Mouse (Mus musculus) hindbrain, embryonic 11.5 days (tissue): Measurements from ENCODE around the gene Arel1. TPM values are rescaled to one million over a fixed set of nuclear protein-coding genes. Genes with fewer than 3 reads are reported as not detected.

Experiments used
- ATAC-seq: fragments of 200-750 bp; cut with Nextera tagmentation; 2 replicates; pipeline ENCODE4 v1.8.0; 2017; ENCODE audit warnings: mild to moderate bottlenecking, moderate TSS enrichment, moderate library complexity; ENCODE audit not compliant: low FRiP score
- DNase-seq: peaks from one replicate; pipeline ENCODE4 v3.0.0-alpha.2; 2015; ENCODE audit warnings: low spot score
- H3K27ac ChIP-seq: fragments of 300-500 bp; sonication (generic); 2 replicates; pipeline ENCODE4 v1.5.1; 2014; ENCODE audit warnings: mild to moderate bottlenecking, low read depth, low read length
- H3K27me3 ChIP-seq: fragments of 300-500 bp; sonication (generic); 2 replicates; pipeline ENCODE4 v1.6.1; 2014; ENCODE audit warnings: mild to moderate bottlenecking, low read length, moderate library complexity, mixed read lengths; ENCODE audit not compliant: control insufficient read depth, insufficient read depth
- H3K36me3 ChIP-seq: fragments of 300-500 bp; sonication (generic); 2 replicates; pipeline ENCODE4 v1.6.1; 2014; ENCODE audit warnings: mild to moderate bottlenecking, low read length, moderate library complexity, mixed read lengths; ENCODE audit not compliant: control insufficient read depth, insufficient read depth
- H3K4me1 ChIP-seq: fragments of 300-500 bp; sonication (generic); replicated peaks from 2 replicates; pipeline ENCODE4 v1.6.1; 2014; ENCODE audit warnings: low read length, mixed read lengths; ENCODE audit not compliant: control insufficient read depth, insufficient read depth
- H3K4me2 ChIP-seq: fragments of 300-500 bp; sonication (generic); replicated peaks from 2 replicates; pipeline ENCODE4 v1.6.1; 2014; ENCODE audit warnings: mild to moderate bottlenecking, low read depth, low read length
- H3K4me3 ChIP-seq: fragments of 300-500 bp; sonication (generic); 2 replicates; pipeline ENCODE4 v1.5.1; 2014; ENCODE audit warnings: low read depth, low read length
- H3K9ac ChIP-seq: fragments of 300-500 bp; sonication (generic); 2 replicates; pipeline ENCODE4 v1.6.1; 2014; ENCODE audit warnings: low read depth, low read length
- H3K9me3 ChIP-seq: fragments of 300-500 bp; sonication (generic); 2 replicates; pipeline ENCODE4 v1.6.1; 2016; ENCODE audit warnings: low read length; ENCODE audit not compliant: control insufficient read depth
- WGBS: fragments of 180-500 bp; shearing (Covaris S2); extraction: QIAGEN DNeasy Blood & Tissue Kit; methylation state at CpG from one replicate; pipeline ENCODE4 v1.1.7; 2014; 5-methylcytosine and 5-hydroxymethylcytosine counted together
- polyA plus RNA-seq: library from polyadenylated mRNA; unstranded; fragments of >200 nt; fragmentation: Nextera tagmentation; extraction: Ambion mirVana; gene quantifications from 2 replicates; pipeline ENCODE4 v1.2.1, GENCODE M21; 2014

Gene Arel1
- polyA plus RNA-seq, 1 experiment from 2014 or later = 21.8 TPM

- no peaks in the 10 kb centered on the region for H3K4me1 ChIP-seq
- H3K27ac ChIP-seq = no peak overlapping the region
- no peaks in the 10 kb centered on the region for H3K36me3 ChIP-seq
- 85% methylated on average over 7 of the region's 7 CpGs for WGBS
- H3K4me3 ChIP-seq = no peak overlapping the region
- H3K9ac ChIP-seq = no peak overlapping the region
- no peak overlapping the region for H3K4me2 ChIP-seq
- no peaks in the 10 kb centered on the region for H3K27me3 ChIP-seq
- ATAC-seq = no peak
- DNase-seq = no peak
- H3K9me3 ChIP-seq = no peaks in the 10 kb centered on the region
Observed at GRCm38 (mm10) chr12:84900317-84900716, 70.4 kb downstream of the Arel1 start.

- Histone ChIP-seq H3K27ac (no peak overlapping the region), H3K4me2 (no peak overlapping the region), H3K9ac (no peak overlapping the region), H3K27me3 (no peaks in the 10 kb centered on the region), H3K4me3 (no peak overlapping the region), H3K4me1 (no peaks in the 10 kb centered on the region), H3K9me3 (no peaks in the 10 kb centered on the region), H3K36me3 (no peaks in the 10 kb centered on the region)
- 79% methylated on average over 5 of the region's 5 CpGs for WGBS
- ATAC-seq (no peak), DNase-seq (no peak)
Observed at GRCm38 (mm10) chr12:84897322-84897721, 73.4 kb downstream of the Arel1 start.

- H3K27ac ChIP-seq = no peak overlapping the region
- DNase-seq = no peak
- H3K9ac ChIP-seq = no peak overlapping the region
- no peaks in the 10 kb centered on the region for H3K27me3 ChIP-seq
- H3K9me3 ChIP-seq = no peaks in the 10 kb centered on the region
- ATAC-seq = no peak
- 76% methylated on average over 6 of the region's 6 CpGs for WGBS
- H3K4me1 ChIP-seq = no peaks in the 10 kb centered on the region
- no peaks in the 10 kb centered on the region for H3K36me3 ChIP-seq
- H3K4me3 ChIP-seq = no peak overlapping the region
- H3K4me2 ChIP-seq = no peak overlapping the region
Observed at GRCm38 (mm10) chr12:84896235-84896634, 74.5 kb downstream of the Arel1 start.

GRCm38 (mm10) chr12:84893648-84894628 is 76.8 kb downstream of the Arel1 start:
- DNase-seq (no peak), ATAC-seq (no peak)
- Histone ChIP-seq H3K4me1 (no peaks in the 10 kb centered on the region), H3K4me2 (no peak overlapping the region), H3K4me3 (no peak overlapping the region), H3K9me3 (no peaks in the 10 kb centered on the region), H3K27ac (no peak overlapping the region), H3K27me3 (no peaks in the 10 kb centered on the region), H3K9ac (no peak overlapping the region), H3K36me3 (no peaks in the 10 kb centered on the region)
- WGBS = 58% methylated on average over 9 of the region's 9 CpGs

GRCm38 (mm10) chr12:84890289-84890688 is 80.4 kb downstream of the Arel1 start:
- Histone ChIP-seq H3K9me3 (no peaks in the 10 kb centered on the region), H3K36me3 (no peaks in the 10 kb centered on the region), H3K27me3 (no peaks in the 10 kb centered on the region), H3K4me2 (no peak overlapping the region), H3K4me1 (no peaks in the 10 kb centered on the region), H3K9ac (no peak overlapping the region), H3K27ac (no peak overlapping the region), H3K4me3 (no peak overlapping the region)
- ATAC-seq (no peak), DNase-seq (no peak)
- WGBS = 71% methylated on average over 15 of the region's 15 CpGs

GRCm38 (mm10) chr12:84885107-84885876 is 85.4 kb downstream of the Arel1 start:
- no peaks in the 10 kb centered on the region for H3K27me3 ChIP-seq
- ATAC-seq (no peak), DNase-seq (no peak)
- H3K36me3 ChIP-seq = no peaks in the 10 kb centered on the region
- H3K4me1 ChIP-seq = no peaks in the 10 kb centered on the region
- no peak overlapping the region for H3K27ac ChIP-seq
- no peak overlapping the region for H3K4me3 ChIP-seq
- no peak overlapping the region for H3K9ac ChIP-seq
- H3K4me2 ChIP-seq = no peak overlapping the region
- 73% methylated on average over 11 of the region's 11 CpGs for WGBS
- H3K9me3 ChIP-seq = no peaks in the 10 kb centered on the region

GRCm38 (mm10) chr12:84884423-84885076 is 86.2 kb downstream of the Arel1 start:
- 89% methylated on average over 7 of the region's 7 CpGs for WGBS
- Histone ChIP-seq H3K36me3 (no peaks in the 10 kb centered on the region), H3K9ac (no peak overlapping the region), H3K27me3 (no peaks in the 10 kb centered on the region), H3K4me2 (no peak overlapping the region), H3K27ac (no peak overlapping the region), H3K4me3 (no peak overlapping the region), H3K4me1 (no peaks in the 10 kb centered on the region), H3K9me3 (no peaks in the 10 kb centered on the region)
- DNase-seq (peak; percentile 4), ATAC-seq (no peak)

- Histone ChIP-seq H3K27me3 (no peaks in the 10 kb centered on the region; the same call in 1 of the 2 replicates), H3K4me1 (no peaks in the 10 kb centered on the region), H3K9ac (no peak overlapping the region), H3K36me3 (no peaks in the 10 kb centered on the region), H3K9me3 (no peaks in the 10 kb centered on the region), H3K4me3 (no peak overlapping the region), H3K27ac (no peak overlapping the region), H3K4me2 (no peak overlapping the region)
- DNase-seq (peak; percentile 4), ATAC-seq (no peak)
- WGBS = 84% methylated on average over 4 of the region's 4 CpGs
Observed at GRCm38 (mm10) chr12:84882796-84883195, 87.9 kb downstream of the Arel1 start.
